Mouse (Mus musculus) bone marrow, adult 2 months (tissue): ENCODE results near the gene Yipf3.

Experiments used
- CTCF ChIP-seq: fragments of 200-500 bp; IDR thresholded peaks from 2 replicates; pipeline ENCODE4 v1.5.1; 2011; ENCODE audit warnings: low read length, control low read depth; ENCODE audit not compliant: control insufficient read depth, insufficient read depth
- POLR2A ChIP-seq: fragments of 200-500 bp; IDR thresholded peaks from 2 replicates; pipeline ENCODE4 v1.6.1; 2011; ENCODE audit warnings: low read depth, mild to moderate bottlenecking, control low read depth, low read length, borderline replicate concordance; ENCODE audit not compliant: control insufficient read depth

DNA sequence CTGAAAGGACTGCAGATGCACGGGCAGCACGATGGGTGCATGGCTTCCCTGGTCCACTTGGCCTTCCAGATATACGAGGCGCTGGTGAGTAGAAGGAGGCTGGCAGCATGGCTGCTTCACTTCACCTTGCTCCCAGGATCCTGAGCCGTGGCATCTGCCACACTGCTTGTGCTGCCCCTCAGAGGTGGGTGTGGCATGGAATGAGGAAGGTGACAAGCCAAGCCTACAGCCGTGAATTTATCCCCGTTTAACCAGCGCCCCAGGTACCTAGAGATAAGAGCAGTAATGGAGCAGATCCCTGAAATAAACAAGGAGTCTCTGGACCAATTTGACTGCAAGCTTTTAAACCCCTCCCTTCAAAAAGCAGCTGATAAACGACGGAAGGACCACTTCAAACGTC, 6.4 kb upstream of the Yipf3 start:
- TF ChIP-seq POLR2A: no peak
- TF ChIP-seq CTCF: no peak
